Mouse (Mus musculus): ENCODE measurements around the gene Ephb2.

DNA sequence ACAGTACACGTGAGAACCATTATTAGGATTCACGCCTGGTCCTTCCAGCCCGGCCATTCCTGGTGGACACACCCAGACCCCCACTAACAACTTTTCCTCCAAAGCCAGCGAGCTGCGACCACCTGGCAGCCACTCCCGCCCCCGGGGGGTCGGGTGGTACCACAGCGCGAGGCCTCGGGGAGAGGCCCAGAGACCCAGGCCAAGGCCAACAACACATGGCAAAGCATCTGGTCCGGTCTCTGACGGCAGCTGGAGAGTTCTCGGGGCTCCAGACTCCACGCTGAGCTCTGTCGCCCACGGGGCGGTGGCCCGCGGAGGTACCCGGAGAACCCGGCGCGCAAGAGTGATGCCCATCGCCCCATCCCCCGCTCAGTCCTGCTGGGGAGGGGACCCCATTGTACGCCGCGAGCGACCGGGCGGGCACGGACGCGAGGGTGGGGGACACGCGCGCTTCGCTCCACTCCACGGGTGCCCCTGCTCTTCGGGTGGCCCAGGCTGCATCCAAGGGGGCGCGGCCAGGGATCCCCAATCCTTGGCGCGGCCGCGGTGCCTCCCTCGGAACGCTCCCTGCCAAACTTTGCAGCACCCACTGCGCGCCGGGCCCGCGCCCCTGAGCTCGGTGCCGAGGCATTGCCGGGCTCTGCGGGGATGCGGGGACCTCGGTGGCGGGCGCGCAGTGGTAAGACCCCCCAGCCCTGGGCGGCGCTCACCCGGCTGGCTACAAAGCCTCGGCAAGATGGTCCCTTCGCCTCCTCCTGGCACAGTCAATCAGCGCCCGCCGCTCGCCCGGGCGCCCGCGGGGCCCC lies 770 bp downstream of the Ephb2 start:
- TF ChIP-seq EP300 (IDR thresholded peaks at IDR 0.05; ENCODE audit: low read depth): no peak
- TF ChIP-seq CTCF (IDR thresholded peaks at IDR 0.05; ENCODE audit: low read depth): no peak
